Mouse (Mus musculus) thymus, adult 2 months (tissue): ENCODE measurements around the gene Snrpe. TPM values are rescaled to one million over a fixed set of nuclear protein-coding genes. Genes with fewer than 3 reads are reported as not detected.

Source experiments
- DNase-seq: peaks from one replicate; pipeline ENCODE4 v3.0.0; 2021
- H3K27ac ChIP-seq: fragments of 200-500 bp; 2 replicates; pipeline ENCODE4 v1.5.1; 2012; ENCODE audit warnings: low read length, control low read depth; ENCODE audit not compliant: control insufficient read depth, insufficient read depth
- H3K27me3 ChIP-seq: fragments of 200-500 bp; 2 replicates; pipeline ENCODE4 v1.6.1; 2012; ENCODE audit warnings: mild to moderate bottlenecking, low read length, moderate library complexity, mixed read lengths; ENCODE audit not compliant: control insufficient read depth, insufficient read depth
- H3K36me3 ChIP-seq: fragments of 200-500 bp; 2 replicates; pipeline ENCODE4 v1.6.1; 2012; ENCODE audit warnings: mild to moderate bottlenecking, low read length, moderate library complexity; ENCODE audit not compliant: control insufficient read depth, insufficient read depth
- H3K4me1 ChIP-seq: fragments of 200-500 bp; replicated peaks from 2 replicates; pipeline ENCODE4 v1.6.1; 2012; ENCODE audit warnings: low read length; ENCODE audit not compliant: control insufficient read depth, insufficient read depth
- H3K4me3 ChIP-seq: fragments of 200-500 bp; 2 replicates; pipeline ENCODE4 v1.5.1; 2012; ENCODE audit warnings: mild to moderate bottlenecking, low read length, control low read depth, moderate library complexity; ENCODE audit not compliant: control insufficient read depth, insufficient read depth
- CTCF ChIP-seq: fragments of 200-500 bp; IDR thresholded peaks from 2 replicates; pipeline ENCODE4 v1.5.1; 2012; ENCODE audit warnings: mild to moderate bottlenecking, control low read depth, low read length, moderate library complexity, borderline replicate concordance; ENCODE audit not compliant: control insufficient read depth, poor library complexity, insufficient read depth; ENCODE audit errors: extremely low read depth
- POLR2A ChIP-seq: fragments of 200-500 bp; IDR thresholded peaks from 2 replicates; pipeline ENCODE4 v1.6.1; 2012; ENCODE audit warnings: mild to moderate bottlenecking, low read length, control low read depth, moderate library complexity; ENCODE audit not compliant: control insufficient read depth, poor library complexity, insufficient read depth; ENCODE audit errors: extremely low read depth
- WGBS: fragments of 180-500 bp; shearing (Covaris S2); methylation state at CpG from one replicate; pipeline ENCODE4 v1.1.7; 2018; 5-methylcytosine and 5-hydroxymethylcytosine counted together
- polyA plus RNA-seq: library from polyadenylated mRNA; depleted of rRNA; stranded (reverse); fragments of >200 nt; gene quantifications from 2 replicates; pipeline ENCODE4 v1.2.3, GENCODE M21; 2012

Snrpe gene
- polyA plus RNA-seq, 1 experiment = 108 TPM

DNA sequence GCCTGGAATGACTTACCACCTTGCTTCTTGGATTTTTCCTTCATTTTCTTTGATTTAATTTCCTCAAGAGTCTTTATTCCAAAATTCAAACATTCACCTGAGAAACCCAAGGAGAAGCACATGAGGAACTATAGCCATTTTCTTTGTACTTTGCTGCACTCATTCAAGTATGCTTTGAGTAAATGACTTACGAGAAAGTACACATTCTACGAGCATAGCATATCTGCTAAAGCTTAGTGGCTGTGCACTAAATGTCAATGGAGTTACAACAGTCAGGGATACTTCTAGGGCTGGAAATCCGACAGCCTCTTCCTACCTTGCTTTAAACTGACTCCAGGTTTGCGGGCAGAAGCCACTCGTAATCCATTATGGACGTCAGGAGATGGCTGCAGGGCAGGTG lies 28.4 kb upstream of the Snrpe start:
- H3K4me1 ChIP-seq = no peaks in the 10 kb centered on the region
- DNase-seq = no peak
- H3K36me3 ChIP-seq = peaks cover 97% of the 10 kb centered on the region
- 95% methylated on average over 6 of the region's 6 CpGs for WGBS
- no peaks in the 10 kb centered on the region for H3K27me3 ChIP-seq
- H3K4me3 ChIP-seq = no peak overlapping the region
- TF ChIP-seq CTCF = no peak
- TF ChIP-seq POLR2A = no peak
- H3K27ac ChIP-seq = no peak overlapping the region

DNA sequence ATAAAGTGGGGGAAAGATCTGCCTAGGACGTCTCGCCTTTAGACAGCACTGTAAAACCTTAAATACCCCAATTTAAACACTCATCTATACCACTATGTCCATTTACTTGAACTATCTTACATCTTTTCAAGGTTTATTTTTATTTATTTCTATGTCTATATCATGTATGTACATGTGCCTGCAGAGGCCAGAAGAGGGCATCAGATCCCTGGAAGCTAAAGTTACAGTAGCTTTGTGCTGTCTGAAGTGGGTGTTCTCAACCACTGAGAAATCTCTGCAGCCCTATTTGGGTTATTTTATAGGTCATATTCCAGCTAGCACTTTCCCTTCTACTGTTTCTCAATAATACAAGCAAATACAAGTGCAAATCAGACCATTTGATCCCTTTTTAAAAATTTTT lies 22.1 kb upstream of the Snrpe start:
- Histone ChIP-seq H3K27me3 (no peaks in the 10 kb centered on the region), H3K4me1 (no peaks in the 10 kb centered on the region), H3K4me3 (no peak overlapping the region), H3K36me3 (peaks cover 77% of the 10 kb centered on the region), H3K27ac (no peak overlapping the region)
- over 99% methylated on average over 2 of the region's 2 CpGs for WGBS
- DNase-seq = no peak
- TF ChIP-seq CTCF (no peak), POLR2A (no peak)

- TF ChIP-seq CTCF (no peak), POLR2A (no peak)
- Histone ChIP-seq H3K36me3 (peaks cover 72% of the 10 kb centered on the region), H3K27ac (no peak overlapping the region), H3K27me3 (no peaks in the 10 kb centered on the region), H3K4me3 (no peak overlapping the region), H3K4me1 (no peaks in the 10 kb centered on the region)
- 93% methylated on average over 2 of the region's 2 CpGs for WGBS
- no peak for DNase-seq
Observed at GRCm38 (mm10) chr1:133625052-133625451, 15.0 kb upstream of the Snrpe start.

DNA sequence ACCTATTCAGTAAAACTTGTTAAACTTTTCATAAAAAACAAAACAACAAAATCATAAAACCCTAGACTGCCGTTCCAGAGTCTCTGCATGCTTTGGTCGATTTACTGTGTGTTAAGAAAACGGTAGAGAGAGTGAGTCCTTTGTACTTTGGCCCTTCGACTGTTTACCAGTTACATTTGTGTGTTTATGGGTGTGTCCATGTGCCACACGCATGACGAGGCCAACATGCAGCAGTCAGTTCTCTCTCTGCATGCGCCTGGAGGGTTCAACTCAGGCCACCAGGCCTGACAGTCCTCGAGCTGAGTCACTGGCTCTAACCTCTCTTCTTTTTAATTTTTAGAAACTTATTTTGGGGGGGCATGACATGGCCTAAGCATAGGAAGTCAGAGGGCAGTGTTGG lies 8.2 kb upstream of the Snrpe start:
- DNase-seq = no peak
- H3K4me1 ChIP-seq = no peaks in the 10 kb centered on the region
- H3K36me3 ChIP-seq = peaks cover 40% of the 10 kb centered on the region
- no peak overlapping the region for H3K4me3 ChIP-seq
- H3K27me3 ChIP-seq = no peaks in the 10 kb centered on the region
- WGBS = 89% methylated on average over 8 of the region's 8 CpGs
- TF ChIP-seq CTCF = no peak
- no peak overlapping the region for H3K27ac ChIP-seq

- 73% methylated on average over 2 of the region's 2 CpGs for WGBS
- H3K36me3 ChIP-seq = peaks cover 36% of the 10 kb centered on the region
- DNase-seq = no peak
Observed at GRCm38 (mm10) chr1:133617908-133618307, 7.8 kb upstream of the Snrpe start.

GRCm38 (mm10) chr1:133613817-133614216 lies 3.7 kb upstream of the Snrpe start:
- Histone ChIP-seq H3K4me3 (no peak overlapping the region), H3K36me3 (peaks cover 8% of the 10 kb centered on the region; the same call in 1 of the 2 replicates), H3K27ac (no peak overlapping the region), H3K4me1 (no peaks in the 10 kb centered on the region), H3K27me3 (no peaks in the 10 kb centered on the region)
- DNase-seq = peak; percentile 15
- 95% methylated on average over 3 of the region's 3 CpGs for WGBS
- TF ChIP-seq CTCF = no peak

More at GRCm38 (mm10) chr1:133617908-133618307, 7.8 kb upstream of the Snrpe start:
- H3K27ac ChIP-seq = no peak overlapping the region
- TF ChIP-seq POLR2A = no peak
- TF ChIP-seq CTCF = no peak
- no peak overlapping the region for H3K4me3 ChIP-seq
- H3K27me3 ChIP-seq = no peaks in the 10 kb centered on the region
- no peaks in the 10 kb centered on the region for H3K4me1 ChIP-seq

DNA sequence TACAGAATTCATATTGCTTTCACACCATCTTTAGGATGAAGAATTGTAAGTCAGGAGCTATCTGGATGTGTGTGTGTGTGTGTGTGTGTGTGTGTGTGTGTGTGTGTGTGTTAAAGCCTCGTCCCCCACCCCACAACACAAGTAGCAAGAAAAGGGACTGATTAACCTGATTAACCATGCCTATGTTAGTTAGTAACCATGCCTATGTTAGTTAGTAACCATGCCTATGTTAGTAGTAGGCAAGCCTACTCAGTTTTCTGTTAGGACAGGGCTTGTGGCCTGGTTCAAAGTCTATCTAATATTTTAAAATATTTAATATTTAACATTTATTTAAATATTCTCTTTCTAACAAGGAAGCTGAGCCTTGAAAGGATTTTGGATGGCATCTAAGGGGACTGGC lies 1.3 kb upstream of the Snrpe start:
- TF ChIP-seq CTCF (no peak), POLR2A (no peak)
- H3K27me3 ChIP-seq = no peaks in the 10 kb centered on the region
- DNase-seq = no peak
- WGBS = 71% methylated on average over 1 of the region's 1 CpGs
- no peak overlapping the region for H3K4me3 ChIP-seq
- no peaks in the 10 kb centered on the region for H3K4me1 ChIP-seq
- H3K27ac ChIP-seq = no peak overlapping the region
- H3K36me3 ChIP-seq = peaks cover 21% of the 10 kb centered on the region
